Mouse (Mus musculus) megakaryocyte, adult 5-6 weeks (primary cell): ENCODE measurements around the gene Efna5. TPM values are rescaled to one million over a fixed set of nuclear protein-coding genes. Genes with fewer than 3 reads are reported as not detected.

Experiments
- ATAC-seq: 2 replicates; pipeline ENCODE4 v1.8.0; 2016; ENCODE audit warnings: mild to moderate bottlenecking, inconsistent platforms; ENCODE audit not compliant: poor library complexity, severe bottlenecking
- total RNA-seq, 2 experiments: library from RNA; stranded (forward) in 1 of 2; stranded (reverse) in 1 of 2; fragments of 153-499, 151-499 nt in 1 of 2; fragments of 221-1000, 200-1000 nt in 1 of 2; gene quantifications; 2 replicates each; pipeline versions ENCODE4 v1.2.3 to v1.2.4; 2015 to 2017

Gene Efna5
- total RNA-seq, 2 experiments from 2014 or later: 0.16 TPM; not detected in 1

DNA sequence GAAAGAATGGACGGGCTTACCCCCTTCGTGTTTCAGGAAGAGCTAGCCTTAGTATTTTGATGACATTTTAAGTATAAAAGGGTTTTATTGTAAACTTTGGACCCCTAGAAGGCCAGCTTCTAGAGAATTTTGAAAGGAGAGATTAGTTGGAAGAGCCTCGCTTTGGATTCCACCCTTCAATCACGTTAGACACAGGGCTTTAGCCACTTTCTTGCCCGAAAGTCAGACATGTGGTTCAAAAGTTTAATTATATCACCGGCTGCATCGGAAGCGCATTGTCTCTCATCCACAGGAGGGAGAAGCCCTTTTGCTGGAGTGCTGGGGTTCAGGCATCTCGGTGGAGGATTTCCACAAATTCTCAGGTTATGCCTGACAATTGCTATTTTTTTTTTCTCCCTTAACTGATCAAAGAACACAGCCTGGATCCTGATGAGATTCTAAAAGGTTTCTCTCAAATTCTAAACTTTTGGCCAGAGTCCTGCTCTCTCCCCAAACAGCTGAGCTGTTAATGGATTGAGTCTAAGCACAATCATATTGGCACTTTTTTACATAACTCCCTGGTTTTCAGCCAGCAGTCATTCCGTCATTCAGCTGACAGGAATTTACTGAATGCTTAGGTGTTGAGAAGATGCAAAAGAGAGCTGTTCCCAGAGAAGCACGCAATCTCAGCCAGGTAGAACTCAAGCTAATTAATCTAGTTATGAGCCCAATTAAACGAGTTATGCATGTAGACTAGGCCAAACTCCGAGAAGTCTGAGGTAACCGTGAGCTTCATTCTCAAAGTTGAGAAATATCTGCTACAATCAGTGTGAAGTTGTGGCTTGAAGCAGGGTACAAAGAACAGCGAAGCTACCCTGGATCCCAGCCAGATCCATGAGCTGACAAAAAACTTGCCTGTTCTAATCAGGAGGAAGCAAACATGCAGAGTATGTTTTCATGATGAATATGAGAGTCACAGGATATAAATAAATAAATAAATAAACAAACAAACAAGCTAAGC is 91.5 kb downstream of the Efna5 start:
- ATAC-seq: no peak

DNA sequence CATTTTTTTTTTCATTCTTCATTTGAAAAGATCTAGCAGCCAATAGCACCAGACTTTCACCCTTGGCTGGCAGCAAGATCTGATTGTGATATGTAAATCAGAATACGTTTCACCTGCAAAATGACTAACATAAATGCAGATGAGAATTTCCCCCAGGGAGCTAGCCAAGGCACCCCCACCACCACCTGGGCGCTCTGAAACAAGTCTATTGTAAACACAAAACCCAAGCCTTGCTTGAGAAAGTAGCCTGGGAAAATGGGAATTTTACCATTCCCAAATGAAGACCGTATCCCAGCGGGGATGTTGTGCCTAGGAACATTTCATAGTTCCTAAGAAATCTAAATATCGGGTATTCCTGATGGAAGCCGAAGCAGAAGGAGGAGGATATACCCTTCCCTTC is 92.3 kb downstream of the Efna5 start:
- no peak for ATAC-seq

DNA sequence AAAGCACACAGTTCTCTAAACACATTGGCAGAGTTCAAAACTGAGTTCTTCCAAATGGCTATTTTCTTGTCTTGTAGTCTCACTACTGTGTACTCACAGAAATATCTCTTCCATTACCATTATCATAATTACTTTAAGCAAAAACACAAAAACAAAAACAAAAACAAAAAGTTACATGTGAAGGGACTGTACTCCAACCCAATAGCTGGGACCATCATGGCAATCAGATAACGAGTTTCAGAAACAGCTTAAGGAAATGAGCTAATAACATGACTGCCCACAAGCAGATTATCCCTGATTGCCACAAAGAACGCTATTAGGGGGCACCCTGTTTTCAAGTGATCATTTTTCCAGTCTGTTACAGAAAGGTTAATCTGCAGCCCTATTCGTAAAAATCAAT is 93.3 kb downstream of the Efna5 start:
- ATAC-seq: no peak

GRCm38 (mm10) chr17:62786602-62786907 is 94.6 kb downstream of the Efna5 start:
- ATAC-seq: no peak

GRCm38 (mm10) chr17:62785781-62786601 is 95.1 kb downstream of the Efna5 start:
- no peak for ATAC-seq

DNA sequence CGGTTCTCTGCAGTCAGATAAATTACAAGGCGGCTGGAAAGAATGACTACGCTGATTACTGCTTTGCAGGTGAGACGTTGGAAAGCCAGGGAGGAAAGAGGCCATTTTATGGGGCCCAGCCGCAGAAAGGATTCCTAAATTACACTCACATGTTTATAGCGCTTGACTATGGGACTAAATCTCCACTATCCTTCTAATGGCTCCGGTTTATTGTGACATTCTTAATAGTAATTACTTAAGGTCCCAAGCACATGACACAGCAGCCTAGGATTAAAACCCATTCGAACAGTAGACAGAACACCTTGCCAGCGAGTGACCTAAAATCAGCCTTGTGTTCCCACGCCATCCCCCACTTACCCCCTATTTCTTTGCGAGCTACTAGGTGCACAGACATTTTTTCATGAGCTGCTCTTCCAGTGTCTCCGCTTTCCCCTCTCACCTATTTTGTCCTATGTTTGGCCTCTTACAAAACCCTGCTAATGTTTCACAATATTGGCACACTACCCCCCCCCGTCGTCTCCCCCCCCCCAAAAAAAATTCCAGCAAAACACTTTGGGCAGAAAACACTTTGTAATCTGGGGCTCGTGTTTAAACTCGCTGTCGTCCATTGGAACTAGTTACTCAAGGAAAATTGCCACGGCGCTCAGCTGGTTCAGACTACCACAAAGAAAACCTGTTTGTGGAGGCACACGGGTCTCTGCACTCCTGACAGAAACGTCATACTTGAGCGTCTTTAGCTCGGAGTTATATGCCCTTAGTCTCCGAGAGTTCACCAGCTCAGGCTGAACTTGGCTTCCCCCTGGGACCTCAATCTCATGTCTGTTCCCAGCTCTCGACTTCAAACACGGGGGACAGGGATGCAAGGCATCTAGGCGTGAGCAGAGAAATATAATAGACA is 96.6 kb downstream of the Efna5 start:
- ATAC-seq: 0 out of 2 replicates have a peak, but pooled peaks have one; percentile 3

- ATAC-seq: peak; percentile 76
These were observed 97.4 kb downstream of the Efna5 start for GRCm38 (mm10) chr17:62783524-62784273.

DNA sequence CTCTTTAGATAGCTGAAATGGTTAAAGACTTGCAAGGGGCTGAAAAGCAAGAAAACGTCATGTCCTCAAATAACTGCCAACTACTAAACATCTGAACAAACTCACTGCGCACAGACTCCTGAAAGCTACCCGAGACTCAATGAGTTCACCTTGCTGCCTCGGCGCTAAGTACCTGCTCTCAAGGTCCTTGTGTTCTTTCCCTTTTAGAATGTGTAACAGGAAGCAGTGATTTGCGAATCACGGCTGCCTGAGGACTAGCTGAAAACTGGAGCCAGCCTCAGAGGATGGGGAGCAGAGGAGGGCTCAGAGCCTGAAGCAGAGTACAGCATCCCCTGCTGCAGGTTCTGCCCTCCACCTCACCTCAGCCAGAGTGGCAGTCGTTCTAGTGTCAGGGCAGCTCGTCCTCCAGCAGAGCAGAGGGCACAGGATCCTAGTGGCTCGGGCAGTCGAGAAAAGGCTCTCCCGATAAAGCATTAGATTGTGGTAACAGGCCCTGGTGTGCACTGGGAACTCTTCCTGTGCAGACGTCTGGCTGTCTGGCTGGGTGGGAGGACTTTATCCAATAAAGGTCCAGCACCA is 98.2 kb downstream of the Efna5 start:
- no peak for ATAC-seq

- ATAC-seq: no peak
These were observed 100.0 kb downstream of the Efna5 start for GRCm38 (mm10) chr17:62781120-62781519.

- no peak for ATAC-seq
These were observed 103.1 kb downstream of the Efna5 start for GRCm38 (mm10) chr17:62777858-62778564.

- no peak for ATAC-seq
These were observed 104.4 kb downstream of the Efna5 start for GRCm38 (mm10) chr17:62776710-62777109.

GRCm38 (mm10) chr17:62775976-62776375 is 105.1 kb downstream of the Efna5 start:
- ATAC-seq: no peak

- ATAC-seq: no peak
These were observed 105.7 kb downstream of the Efna5 start for GRCm38 (mm10) chr17:62775401-62775800.

- ATAC-seq: no peak
These were observed 106.4 kb downstream of the Efna5 start for GRCm38 (mm10) chr17:62774749-62775148.

DNA sequence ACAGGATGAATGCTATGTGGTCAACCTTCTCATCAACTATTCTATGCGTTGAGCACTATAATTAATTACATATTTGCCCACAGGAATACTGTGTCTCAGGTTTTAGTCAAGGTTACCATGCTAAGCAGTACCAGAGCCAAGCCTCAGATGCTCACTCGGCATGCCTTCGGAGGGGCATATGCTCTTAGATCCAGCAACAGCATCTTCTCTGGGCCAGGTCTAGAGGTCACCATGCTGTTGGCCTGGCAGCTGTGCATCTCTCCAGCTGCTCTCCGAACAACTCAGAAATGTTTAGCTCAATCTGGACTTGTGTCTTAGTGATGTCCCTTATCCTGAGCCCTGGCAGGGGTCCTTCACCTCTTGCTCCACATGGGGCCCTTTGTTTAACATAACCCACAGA is 114.4 kb downstream of the Efna5 start:
- ATAC-seq: no peak

DNA sequence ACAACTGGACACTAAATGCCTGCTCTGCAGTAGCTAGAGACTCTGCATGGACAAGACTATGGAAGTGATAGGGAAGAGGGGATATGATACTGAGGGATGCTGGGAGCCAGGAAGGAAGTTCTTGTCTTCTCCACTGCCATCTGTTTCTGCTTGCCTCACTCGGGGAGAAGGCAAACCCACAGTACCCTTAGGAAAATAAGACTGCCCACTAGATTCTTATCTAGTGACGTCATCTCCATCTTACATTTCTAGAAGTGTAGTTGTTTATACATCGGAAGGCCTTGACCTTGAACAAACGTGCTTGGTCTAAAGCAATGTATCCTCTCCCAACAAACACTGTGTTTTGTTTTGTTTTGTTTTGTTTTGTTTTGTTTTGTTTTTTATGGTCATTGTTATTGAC is 116.0 kb downstream of the Efna5 start:
- no peak for ATAC-seq

- ATAC-seq: peak; percentile 51
These were observed 124.2 kb downstream of the Efna5 start for GRCm38 (mm10) chr17:62756951-62757350.

GRCm38 (mm10) chr17:62755635-62756034 is 125.5 kb downstream of the Efna5 start:
- ATAC-seq: no peak

DNA sequence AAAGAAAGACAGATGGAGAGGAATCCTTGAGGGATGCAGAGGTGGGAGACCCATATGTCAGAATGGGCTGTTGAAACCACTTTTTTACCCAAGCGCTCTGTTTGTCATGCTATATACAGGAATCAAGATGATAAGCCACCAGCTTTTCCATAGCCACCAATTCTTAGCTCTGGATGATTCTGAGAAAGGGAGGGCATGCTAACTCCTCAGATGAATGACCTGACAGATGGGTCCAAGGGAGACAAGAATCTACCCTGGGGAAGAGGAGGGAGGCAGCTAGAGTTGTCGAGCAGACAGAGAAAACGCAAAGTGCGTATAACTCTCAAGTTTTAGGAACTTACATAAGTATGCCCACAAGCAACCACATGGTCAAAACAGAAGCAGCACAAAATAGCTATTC is 126.5 kb downstream of the Efna5 start:
- no peak for ATAC-seq
